Mouse (Mus musculus) adrenal gland, adult (tissue): Measurements from ENCODE around the gene Mybphl.
A peak's percentile ranks its signal among the peaks of the same experiment; 100 is the strongest.

Source experiments
- DNase-seq, 2 experiments: peaks; one replicate each; pipeline ENCODE4 v3.0.0; 2022 to 2023; ENCODE audit warnings: low spot score in 1 of 2; ENCODE audit not compliant: inconsistent age in 2 of 2

The Mybphl gene

GRCm38 (mm10) chr3:108364270-108364995 is at the start of gene Mybphl:
Gene Mybphl (plus strand): TSS chr3:108364911.
- no peak for DNase-seq

- no peak for DNase-seq
Measured at GRCm38 (mm10) chr3:108318517-108318916, 46.2 kb upstream of the Mybphl start.

- no peak for DNase-seq
Measured at GRCm38 (mm10) chr3:108321671-108322070, 43.0 kb upstream of the Mybphl start.

- no peak for DNase-seq
Measured at GRCm38 (mm10) chr3:108322136-108322535, 42.6 kb upstream of the Mybphl start.

DNA sequence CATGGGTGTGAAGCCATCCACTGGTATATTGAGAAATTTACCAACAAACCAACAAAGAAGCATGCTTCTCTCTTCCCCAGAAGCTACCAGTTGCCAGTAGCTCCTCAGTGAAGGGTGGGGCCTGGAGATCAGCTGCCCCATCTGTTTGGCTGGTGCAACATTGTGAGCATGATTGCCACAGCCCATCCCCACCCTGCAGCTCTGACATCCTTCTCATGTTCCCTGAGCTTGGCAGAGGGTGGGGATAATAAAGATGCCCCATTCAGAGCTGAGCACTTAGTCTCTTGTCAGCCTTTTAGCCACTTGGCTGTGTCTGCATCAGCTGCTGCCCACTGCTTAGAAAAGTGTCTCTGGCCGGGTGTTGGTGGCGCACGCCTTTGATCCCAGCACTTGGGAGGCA is 41.7 kb upstream of the Mybphl start:
- DNase-seq: no peak

DNA sequence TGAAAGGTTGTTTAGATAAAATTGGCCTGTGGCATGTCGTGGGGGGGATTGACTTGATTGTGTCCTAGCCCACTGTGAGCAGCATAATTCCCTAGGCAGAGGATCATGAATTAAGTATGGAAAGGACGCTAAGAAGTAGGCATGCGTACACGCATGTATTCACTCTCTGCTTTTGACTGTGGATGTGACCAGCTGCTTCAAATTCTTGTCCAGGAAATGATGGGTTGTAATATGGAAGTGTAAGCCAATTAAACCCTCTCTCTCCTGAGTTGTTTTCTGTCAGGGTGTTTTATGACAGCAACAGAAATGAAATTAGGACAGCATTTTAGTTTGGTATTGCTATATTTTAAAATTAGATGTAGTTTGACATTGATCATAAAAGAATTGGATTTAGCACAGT is 39.9 kb upstream of the Mybphl start:
- no peak for DNase-seq

DNA sequence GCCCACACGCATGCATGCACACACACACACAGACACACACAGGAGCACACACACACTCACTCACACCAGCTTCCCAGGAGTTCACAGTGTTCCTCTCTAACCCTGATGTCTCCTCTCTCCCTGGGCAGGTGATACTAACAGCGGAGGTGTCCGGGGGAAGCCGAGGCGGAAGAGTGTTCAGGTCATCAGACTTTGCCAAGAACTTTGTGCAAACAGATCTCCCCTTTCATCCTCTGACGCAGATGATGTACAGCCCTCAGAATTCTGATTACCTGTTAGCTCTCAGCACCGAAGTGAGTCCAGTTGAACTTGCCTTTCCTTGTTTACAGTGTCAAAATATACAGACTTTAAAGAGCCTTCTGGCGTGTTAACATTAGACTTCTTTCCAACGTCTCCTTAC is 39.2 kb upstream of the Mybphl start:
- no peak for DNase-seq

- DNase-seq: no peak
Measured at GRCm38 (mm10) chr3:108327275-108327674, 37.4 kb upstream of the Mybphl start.

GRCm38 (mm10) chr3:108327916-108328315 is 36.8 kb upstream of the Mybphl start:
- DNase-seq: no peak

GRCm38 (mm10) chr3:108328441-108328841 is 36.3 kb upstream of the Mybphl start:
- DNase-seq: peak; percentile 66 to 80

- no peak for DNase-seq
Measured at GRCm38 (mm10) chr3:108330812-108331211, 33.9 kb upstream of the Mybphl start.

GRCm38 (mm10) chr3:108336878-108337277 is 27.8 kb upstream of the Mybphl start:
- no peak for DNase-seq

DNA sequence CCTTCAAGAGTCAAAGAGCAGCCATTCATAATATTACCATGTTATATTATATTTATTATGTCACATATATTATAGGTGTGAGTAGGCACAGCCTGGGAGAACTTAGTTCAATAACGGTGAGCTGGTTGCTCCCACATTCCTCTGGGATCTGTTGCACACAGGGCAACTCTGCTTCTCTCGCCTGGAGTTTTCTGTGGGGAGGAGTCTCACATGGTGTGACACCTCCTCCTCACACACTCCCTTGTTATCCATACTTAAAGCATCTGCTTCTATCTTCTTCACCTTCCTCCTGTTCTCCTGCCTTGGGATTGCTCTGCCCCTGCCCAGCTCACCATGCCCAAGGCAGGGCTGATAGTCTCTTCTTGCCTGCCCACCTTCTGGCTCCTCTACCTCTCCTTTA is 23.7 kb upstream of the Mybphl start:
- no peak for DNase-seq

- DNase-seq: no peak
Measured at GRCm38 (mm10) chr3:108342185-108342584, 22.5 kb upstream of the Mybphl start.

DNA sequence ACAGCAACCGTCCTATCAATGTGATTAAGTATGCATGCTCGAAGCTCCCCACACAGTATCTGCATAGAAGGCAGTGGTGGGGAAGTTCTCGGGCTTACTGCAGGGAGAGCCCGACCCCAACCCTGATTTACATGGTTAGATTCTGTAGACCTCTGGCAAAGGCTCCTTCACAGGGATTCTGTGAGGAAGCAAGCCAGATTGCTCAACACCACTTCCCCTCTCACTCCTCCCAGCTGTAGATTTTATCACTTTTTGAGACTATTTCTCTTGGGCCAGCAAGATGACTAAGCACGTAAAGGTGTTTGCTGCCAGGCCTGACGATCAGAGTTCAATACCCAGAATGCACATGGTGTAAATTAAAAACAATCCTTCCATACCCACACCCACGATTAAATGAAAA is 18.9 kb upstream of the Mybphl start:
- no peak for DNase-seq

GRCm38 (mm10) chr3:108348376-108348775 is 16.3 kb upstream of the Mybphl start:
- DNase-seq: no peak

- DNase-seq: no peak
Measured at GRCm38 (mm10) chr3:108355245-108355644, 9.5 kb upstream of the Mybphl start.

DNA sequence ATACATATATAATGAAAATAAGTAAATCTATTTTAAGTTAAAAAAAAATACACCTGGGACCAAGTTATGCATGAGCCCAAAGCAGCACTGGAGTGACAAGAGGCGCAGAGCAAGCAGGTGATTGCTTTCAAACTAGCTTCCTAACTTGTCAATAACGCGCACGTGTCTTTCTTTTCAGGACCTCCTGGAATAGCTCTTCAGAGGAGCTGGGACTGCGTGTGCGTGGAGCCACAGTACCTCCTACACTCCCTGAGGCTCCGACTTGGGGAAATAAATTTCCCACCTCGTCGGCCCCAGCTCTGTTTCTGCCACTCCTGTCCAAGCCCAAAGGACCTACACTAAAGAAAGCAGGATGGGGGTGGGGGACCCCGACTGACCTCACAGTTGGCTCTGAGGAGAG is 7.7 kb upstream of the Mybphl start:
- DNase-seq: no peak

GRCm38 (mm10) chr3:108358445-108358844 is 6.3 kb upstream of the Mybphl start:
- no peak for DNase-seq

- DNase-seq: no peak
Measured at GRCm38 (mm10) chr3:108360894-108361293, 3.8 kb upstream of the Mybphl start.

- no peak for DNase-seq
Measured at GRCm38 (mm10) chr3:108363626-108364025, 1.1 kb upstream of the Mybphl start.

DNA sequence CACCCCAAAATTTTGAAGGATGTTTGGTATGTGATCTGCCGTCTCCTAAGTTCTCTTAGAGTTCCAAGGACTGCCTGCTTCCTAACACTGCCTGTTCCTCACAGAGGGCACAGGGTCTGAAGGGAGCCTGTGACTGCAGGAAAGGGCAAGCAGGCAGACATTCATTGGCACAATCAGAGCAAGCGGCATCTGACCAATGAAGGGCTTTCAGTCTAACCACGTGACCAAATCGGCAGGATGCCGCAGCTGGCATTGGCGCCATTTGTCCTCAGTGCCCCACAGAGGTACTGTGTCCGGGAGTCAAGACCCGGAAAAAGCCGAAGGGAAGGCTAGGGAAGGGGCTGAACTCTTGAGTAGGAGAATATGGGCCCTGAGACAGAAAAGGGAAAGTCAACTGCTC is 2.5 kb downstream of the Mybphl start:
- no peak for DNase-seq

DNA sequence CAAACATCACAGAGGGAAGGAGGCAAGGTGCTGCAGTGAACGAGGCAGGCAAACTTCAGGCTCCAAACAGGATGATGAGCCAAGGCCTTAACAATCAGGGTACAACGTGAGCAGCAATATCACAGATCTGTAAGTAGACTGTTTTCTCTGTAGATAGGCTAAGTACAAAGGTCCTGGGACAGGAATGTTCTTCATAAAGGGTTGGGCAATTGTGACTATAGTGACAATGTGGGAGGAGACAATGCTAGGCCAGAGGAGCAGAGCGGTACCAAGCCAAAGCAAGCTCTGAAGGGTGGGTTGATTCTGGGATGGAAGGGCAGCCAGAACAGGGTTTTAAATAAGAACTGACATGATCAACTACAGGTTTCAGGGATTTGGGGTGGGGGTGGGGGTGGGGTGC is 3.1 kb downstream of the Mybphl start:
- DNase-seq: no peak
